In genomic region chr15:82167201-82168168, GRCm38 (mm10) we compare ENCODE assay signal across 9 mouse cellular contexts. TPM values are rescaled to one million over a fixed set of nuclear protein-coding genes. Genes with fewer than 3 reads are reported as not detected.
DNase-seq lines count a peak whose midpoint lies in the region; TF ChIP-seq lines count a peak whose summit lies in the region.
"Had no signal": no experiment of that assay in that cellular context is flagged by ENCODE, and none has a peak within 500 bp of the region (broad histone marks: within the 10 kb centered on the region; RNA-seq: fewer than 3 reads in every experiment).

No protein-coding gene starts in this region.

- H3K4me1 ChIP-seq in spleen, adult 2 months (ENCODE audit: control insufficient read depth, insufficient read depth, insufficient read length): peaks cover 43% of the 10 kb centered on the region

- 49% methylated on average over 23 of the region's 23 CpGs for WGBS in spleen, adult 2 months

- no peak for TF ChIP-seq POLR2A in spleen, adult 2 months (IDR thresholded peaks at IDR 0.05; ENCODE audit: low read depth, low read length)

- TF ChIP-seq CTCF in spleen, adult 2 months (IDR thresholded peaks at IDR 0.05; ENCODE audit: extremely low read depth, insufficient read depth, insufficient read length, insufficient replicate concordance): no peak

- DNase-seq in gastrocnemius, adult 18-20 months (ENCODE audit: low spot score): peak; percentile 70
- DNase-seq in gastrocnemius, postnatal 10 days: no peak
- no peak for DNase-seq in spleen, adult 2 months (ENCODE audit: low read depth in 1 of 2, low spot score in 2 of 2)
- DNase-seq in spleen, postnatal 10 days (ENCODE audit: low spot score in 2 of 2): no peak
- DNase-seq in kidney, postnatal 25 days: peak; percentile 58 to 77
- DNase-seq in right cerebral cortex, postnatal 10 days (ENCODE audit: low spot score in 2 of 2): no peak
- no peak for DNase-seq in frontal cortex, adult 2 months (ENCODE audit: extremely low spot score in 1 of 2, low spot score in 1 of 2)
- no peak for DNase-seq in right cerebral cortex, adult 18-20 months

- H3K36me3 ChIP-seq in spleen, adult 2 months (ENCODE audit: control insufficient read depth, insufficient read depth, low read length): peaks cover 21% of the 10 kb centered on the region

- H3K4me3 ChIP-seq in spleen, adult 2 months (ENCODE audit: extremely low read depth, insufficient read depth, insufficient read length): no peak overlapping the region

- H3K27me3 ChIP-seq in spleen, adult 2 months (ENCODE audit: control insufficient read depth, insufficient read depth, low read length): no peaks in the 10 kb centered on the region

- H3K27ac ChIP-seq in spleen, adult 2 months (ENCODE audit: insufficient read depth, low read length): peak overlapping the region; percentile 100

RNA-seq across cellular contexts. Expression of gene Srebf2, which starts 20.5 kb away (rescaled TPM):
- total RNA-seq in gastrocnemius, adult 18-20 months (2021): 10 to 100 TPM in 1 of 2 experiments, 1 to 10 TPM in 1; 9.9 to 12.9 TPM
- total RNA-seq in gastrocnemius, postnatal 10 days (2021): 10 to 100 TPM; 37.0 to 42.8 TPM
- polyA plus RNA-seq in spleen, adult 2 months (2012; rRNA removed): 204 and 317 TPM in 2 replicates
- polyA plus RNA-seq in frontal cortex, adult 2 months (2012; rRNA removed): 142 and 155 TPM in 2 replicates

RNA-seq across cellular contexts. Expression of gene Ccdc134, which starts 39.8 kb away (rescaled TPM):
- 10 to 100 TPM in 1 of 2 experiments, 1 to 10 TPM in 1; 8.8 to 10.1 TPM for total RNA-seq in gastrocnemius, adult 18-20 months (2021)
- total RNA-seq in gastrocnemius, postnatal 10 days (2021): 10 to 100 TPM; 31.0 to 33.5 TPM
- polyA plus RNA-seq in spleen, adult 2 months (2012; rRNA removed): 16.2 and 16.7 TPM in 2 replicates
- 23.1 TPM in 2 replicates for polyA plus RNA-seq in frontal cortex, adult 2 months (2012; rRNA removed)

RNA-seq across cellular contexts. Expression of gene Shisa8, which starts 45.1 kb away (rescaled TPM):
- not detected for total RNA-seq in gastrocnemius, adult 18-20 months (2021)
- total RNA-seq in gastrocnemius, postnatal 10 days (2021): not detected
- 5.4 and 14.7 TPM in 2 replicates for polyA plus RNA-seq in spleen, adult 2 months (2012; rRNA removed)
- 57.1 and 79.6 TPM in 2 replicates for polyA plus RNA-seq in frontal cortex, adult 2 months (2012; rRNA removed)
- polyA plus RNA-seq: G1E had no signal

RNA-seq across cellular contexts. Expression of gene Tnfrsf13c, which starts 56.7 kb away (rescaled TPM):
- total RNA-seq in gastrocnemius, adult 18-20 months (2021): not detected
- under 1 TPM; 0.45 to 0.52 TPM for total RNA-seq in gastrocnemius, postnatal 10 days (2021)
- 120 and 179 TPM in 2 replicates for polyA plus RNA-seq in spleen, adult 2 months (2012; rRNA removed)
- polyA plus RNA-seq in frontal cortex, adult 2 months (2012; rRNA removed): 1.4 and 2.6 TPM in 2 replicates

Comparison
In these comparisons a context has a peak if more than half of its experiments do, and no peak if none do; other contexts are left out.
1. DNase-seq: peak in gastrocnemius, adult 18-20 months (single experiment) and kidney, postnatal 25 days (2 of 2); none in gastrocnemius, postnatal 10 days (single experiment), spleen, adult 2 months (0 of 2), spleen, postnatal 10 days (0 of 2), right cerebral cortex, postnatal 10 days (0 of 2), frontal cortex, adult 2 months (0 of 2) and right cerebral cortex, adult 18-20 months (single experiment).